Mouse (Mus musculus): ENCODE results near the gene Nptx1. TPM values are rescaled to one million over a fixed set of nuclear protein-coding genes. Genes with fewer than 3 reads are reported as not detected.

Nptx1 gene
- polyA plus RNA-seq, 1 experiment from 2014 or later: 0.59 TPM

GRCm38 (mm10) chr11:119555170-119555569 lies 7.6 kb upstream of the Nptx1 start:
- Histone ChIP-seq H3K9me3 (ENCODE audit: control insufficient read depth, low read depth, low read length) (no peaks in the 10 kb centered on the region), H3K4me3 (ENCODE audit: low read depth, low read length) (no peak overlapping the region), H3K27ac (ENCODE audit: low read length) (no peak overlapping the region), H3K9ac (replicated peaks; ENCODE audit: low read depth, low read length) (no peak overlapping the region), H3K36me3 (ENCODE audit: control insufficient read depth, insufficient read depth, low read length) (no peaks in the 10 kb centered on the region), H3K4me2 (replicated peaks; ENCODE audit: low read depth, low read length) (no peak overlapping the region), H3K27me3 (ENCODE audit: control insufficient read depth, insufficient read depth, low read length) (peaks cover 9% of the 10 kb centered on the region; the same call in 1 of the 2 replicates), H3K4me1 (ENCODE audit: control insufficient read depth, insufficient read depth, low read length) (peaks cover 21% of the 10 kb centered on the region; the same call in 1 of the 2 replicates)
- ATAC-seq (ENCODE audit: insufficient number of reproducible peaks, insufficient read depth, low FRiP score, low read depth): no peak
- WGBS: 77% methylated on average over 7 of the region's 7 CpGs

DNA sequence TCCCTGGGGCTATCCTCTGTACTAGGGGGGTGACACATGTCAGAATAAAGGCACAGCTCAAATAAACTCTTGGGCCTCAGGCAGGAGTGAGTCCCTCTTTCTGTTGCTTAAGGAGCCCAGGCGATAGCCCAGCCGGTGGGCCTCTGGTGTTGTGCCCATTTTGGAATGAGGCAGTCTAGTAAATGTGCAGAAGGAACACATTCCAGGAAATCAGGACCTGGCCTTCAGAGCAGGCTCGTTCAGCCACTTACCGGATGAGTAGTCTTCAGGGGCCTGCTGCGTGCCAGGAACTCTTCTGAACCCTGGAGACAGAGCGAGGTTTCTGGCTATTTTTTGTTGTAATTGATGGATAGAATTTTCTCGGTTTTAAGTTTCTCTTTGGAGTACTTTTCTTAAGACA lies 7.2 kb upstream of the Nptx1 start:
- H3K4me2 ChIP-seq (replicated peaks; ENCODE audit: low read depth, low read length): no peak overlapping the region
- peaks cover 13% of the 10 kb centered on the region for H3K27me3 ChIP-seq (ENCODE audit: control insufficient read depth, insufficient read depth, low read length)
- no peaks in the 10 kb centered on the region for H3K36me3 ChIP-seq (ENCODE audit: control insufficient read depth, insufficient read depth, low read length)
- WGBS: 69% methylated on average over 7 of the region's 7 CpGs
- H3K9ac ChIP-seq (replicated peaks; ENCODE audit: low read depth, low read length): no peak overlapping the region
- peaks cover 21% of the 10 kb centered on the region; the same call in 1 of the 2 replicates for H3K4me1 ChIP-seq (ENCODE audit: control insufficient read depth, insufficient read depth, low read length)
- H3K4me3 ChIP-seq (ENCODE audit: low read depth, low read length): no peak overlapping the region
- no peaks in the 10 kb centered on the region for H3K9me3 ChIP-seq (ENCODE audit: control insufficient read depth, low read depth, low read length)
- no peak for ATAC-seq (ENCODE audit: insufficient number of reproducible peaks, insufficient read depth, low FRiP score, low read depth)
- no peak overlapping the region for H3K27ac ChIP-seq (ENCODE audit: low read length)

- peaks cover 27% of the 10 kb centered on the region for H3K27me3 ChIP-seq (ENCODE audit: control insufficient read depth, insufficient read depth, low read length)
- H3K4me3 ChIP-seq (ENCODE audit: low read depth, low read length): no peak overlapping the region
- ATAC-seq (ENCODE audit: insufficient number of reproducible peaks, insufficient read depth, low FRiP score, low read depth): no peak
- H3K9me3 ChIP-seq (ENCODE audit: control insufficient read depth, low read depth, low read length): no peaks in the 10 kb centered on the region
- no peaks in the 10 kb centered on the region for H3K36me3 ChIP-seq (ENCODE audit: control insufficient read depth, insufficient read depth, low read length)
- 40% methylated on average over 9 of the region's 9 CpGs for WGBS
- no peak overlapping the region; the same call in 1 of the 2 replicates for H3K27ac ChIP-seq (ENCODE audit: low read length)
- no peak overlapping the region for H3K4me2 ChIP-seq (replicated peaks; ENCODE audit: low read depth, low read length)
- H3K9ac ChIP-seq (replicated peaks; ENCODE audit: low read depth, low read length): no peak overlapping the region
- peaks cover 23% of the 10 kb centered on the region for H3K4me1 ChIP-seq (ENCODE audit: control insufficient read depth, insufficient read depth, low read length)
Observed at GRCm38 (mm10) chr11:119552902-119553802, 5.6 kb upstream of the Nptx1 start.

GRCm38 (mm10) chr11:119552301-119552700 lies 4.7 kb upstream of the Nptx1 start:
- no peak overlapping the region for H3K27ac ChIP-seq (ENCODE audit: low read length)
- no peak overlapping the region for H3K9ac ChIP-seq (replicated peaks; ENCODE audit: low read depth, low read length)
- no peak overlapping the region for H3K4me2 ChIP-seq (replicated peaks; ENCODE audit: low read depth, low read length)
- H3K4me3 ChIP-seq (ENCODE audit: low read depth, low read length): no peak overlapping the region
- peaks cover 28% of the 10 kb centered on the region for H3K27me3 ChIP-seq (ENCODE audit: control insufficient read depth, insufficient read depth, low read length)
- H3K4me1 ChIP-seq (ENCODE audit: control insufficient read depth, insufficient read depth, low read length): peaks cover 24% of the 10 kb centered on the region
- no peaks in the 10 kb centered on the region for H3K36me3 ChIP-seq (ENCODE audit: control insufficient read depth, insufficient read depth, low read length)
- no peak for ATAC-seq (ENCODE audit: insufficient number of reproducible peaks, insufficient read depth, low FRiP score, low read depth)
- no peaks in the 10 kb centered on the region for H3K9me3 ChIP-seq (ENCODE audit: control insufficient read depth, low read depth, low read length)
- WGBS: 28% methylated on average over 1 of the region's 1 CpGs

- WGBS: 61% methylated on average over 3 of the region's 3 CpGs
- Histone ChIP-seq H3K27ac (ENCODE audit: low read length) (no peak overlapping the region), H3K4me3 (ENCODE audit: low read depth, low read length) (no peak overlapping the region), H3K9me3 (ENCODE audit: control insufficient read depth, low read depth, low read length) (no peaks in the 10 kb centered on the region), H3K4me2 (replicated peaks; ENCODE audit: low read depth, low read length) (no peak overlapping the region), H3K27me3 (ENCODE audit: control insufficient read depth, insufficient read depth, low read length) (peaks cover 33% of the 10 kb centered on the region), H3K9ac (replicated peaks; ENCODE audit: low read depth, low read length) (no peak overlapping the region), H3K36me3 (ENCODE audit: control insufficient read depth, insufficient read depth, low read length) (no peaks in the 10 kb centered on the region), H3K4me1 (ENCODE audit: control insufficient read depth, insufficient read depth, low read length) (peaks cover 30% of the 10 kb centered on the region)
- no peak for ATAC-seq (ENCODE audit: insufficient number of reproducible peaks, insufficient read depth, low FRiP score, low read depth)
Observed at GRCm38 (mm10) chr11:119551468-119551867, 3.9 kb upstream of the Nptx1 start.

DNA sequence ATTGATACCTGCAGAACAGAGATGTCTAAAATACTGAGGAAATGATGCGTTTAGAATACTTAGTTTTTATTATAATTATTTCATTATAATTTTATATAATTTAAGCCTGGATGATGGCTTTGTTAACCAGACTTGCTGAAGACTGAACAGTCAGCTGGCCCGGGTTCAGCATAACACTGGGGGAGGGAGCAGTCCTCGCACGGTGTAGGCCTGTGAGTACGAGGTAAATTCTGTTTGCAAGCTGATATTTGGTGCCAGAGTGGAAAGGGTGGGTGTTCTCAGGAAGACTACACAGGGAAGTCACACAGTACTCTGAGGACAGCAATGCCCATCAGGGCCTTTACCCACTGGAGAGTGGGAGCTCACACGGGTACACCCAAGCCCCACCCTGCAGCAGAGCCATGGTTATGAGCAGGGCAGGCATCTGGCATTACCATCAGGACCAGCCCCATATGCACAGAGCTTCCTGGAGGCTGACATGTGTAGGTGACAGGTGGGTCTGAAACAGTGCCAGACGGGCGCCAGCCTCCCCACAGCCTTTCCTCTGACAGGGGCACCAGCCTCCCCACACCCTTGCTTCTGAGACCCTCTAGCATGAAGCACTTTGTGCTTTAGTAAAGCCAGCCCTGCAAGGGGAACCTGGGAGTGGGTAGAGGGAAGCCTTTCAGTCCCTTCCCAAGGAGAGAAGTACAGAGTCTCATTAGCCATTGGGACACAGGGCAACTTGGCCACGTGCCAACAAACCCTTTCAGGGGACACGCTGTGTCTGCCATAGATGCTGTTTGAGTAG lies 3.2 kb upstream of the Nptx1 start:
- Histone ChIP-seq H3K4me2 (replicated peaks; ENCODE audit: low read depth, low read length) (no peak overlapping the region), H3K27me3 (ENCODE audit: control insufficient read depth, insufficient read depth, low read length) (peaks cover 33% of the 10 kb centered on the region), H3K4me1 (ENCODE audit: control insufficient read depth, insufficient read depth, low read length) (peaks cover 34% of the 10 kb centered on the region), H3K27ac (ENCODE audit: low read length) (no peak overlapping the region), H3K36me3 (ENCODE audit: control insufficient read depth, insufficient read depth, low read length) (no peaks in the 10 kb centered on the region), H3K9me3 (ENCODE audit: control insufficient read depth, low read depth, low read length) (no peaks in the 10 kb centered on the region), H3K9ac (replicated peaks; ENCODE audit: low read depth, low read length) (no peak overlapping the region), H3K4me3 (ENCODE audit: low read depth, low read length) (no peak overlapping the region)
- WGBS: 49% methylated on average over 10 of the region's 10 CpGs
- no peak for ATAC-seq (ENCODE audit: insufficient number of reproducible peaks, insufficient read depth, low FRiP score, low read depth)

DNA sequence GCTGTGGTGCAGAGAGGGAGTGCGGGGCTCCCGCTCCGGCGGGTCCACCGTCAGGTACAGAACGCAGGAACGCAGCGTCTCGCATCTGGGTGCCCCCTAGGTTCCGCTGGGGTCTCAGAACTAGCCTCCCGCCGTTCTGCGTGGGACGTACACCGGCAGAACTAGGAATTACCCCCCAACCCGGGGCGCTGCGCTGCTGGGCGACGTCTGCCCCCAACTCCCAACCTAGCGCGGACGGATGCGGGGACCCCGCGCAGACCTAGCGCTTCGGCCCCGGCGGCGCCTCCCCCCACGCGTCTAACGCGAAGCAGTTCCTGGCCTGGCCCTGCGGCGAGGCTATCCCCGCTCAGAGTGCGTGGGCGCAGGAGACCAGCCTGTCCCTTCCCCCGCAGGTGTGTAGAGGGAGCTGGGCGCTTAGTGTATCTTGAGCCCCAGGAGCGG lies 1.8 kb upstream of the Nptx1 start:
- H3K27me3 ChIP-seq (ENCODE audit: control insufficient read depth, insufficient read depth, low read length): peaks cover 42% of the 10 kb centered on the region
- under 1% methylated on average over 43 of the region's 43 CpGs for WGBS
- H3K9ac ChIP-seq (replicated peaks; ENCODE audit: low read depth, low read length): 0 out of 2 replicates have a peak overlapping the region, but pooled peaks have one; percentile 10
- peak overlapping the region; percentile 99 for H3K4me2 ChIP-seq (replicated peaks; ENCODE audit: low read depth, low read length)
- H3K27ac ChIP-seq (ENCODE audit: low read length): no peak overlapping the region
- H3K4me3 ChIP-seq (ENCODE audit: low read depth, low read length): peak overlapping the region; percentile 57
- H3K36me3 ChIP-seq (ENCODE audit: control insufficient read depth, insufficient read depth, low read length): no peaks in the 10 kb centered on the region
- ATAC-seq (ENCODE audit: insufficient number of reproducible peaks, insufficient read depth, low FRiP score, low read depth): no peak
- peaks cover 35% of the 10 kb centered on the region for H3K4me1 ChIP-seq (ENCODE audit: control insufficient read depth, insufficient read depth, low read length)
- H3K9me3 ChIP-seq (ENCODE audit: control insufficient read depth, low read depth, low read length): no peaks in the 10 kb centered on the region

GRCm38 (mm10) chr11:119548741-119549370 lies 1.3 kb upstream of the Nptx1 start:
- H3K4me1 ChIP-seq (ENCODE audit: control insufficient read depth, insufficient read depth, low read length): peaks cover 35% of the 10 kb centered on the region
- peak overlapping the region; percentile 99 for H3K4me2 ChIP-seq (replicated peaks; ENCODE audit: low read depth, low read length)
- 0 out of 2 replicates have a peak overlapping the region, but pooled peaks have one; percentile 10 for H3K9ac ChIP-seq (replicated peaks; ENCODE audit: low read depth, low read length)
- H3K4me3 ChIP-seq (ENCODE audit: low read depth, low read length): peak overlapping the region; percentile 57
- no peak overlapping the region for H3K27ac ChIP-seq (ENCODE audit: low read length)
- H3K27me3 ChIP-seq (ENCODE audit: control insufficient read depth, insufficient read depth, low read length): peaks cover 42% of the 10 kb centered on the region
- ATAC-seq (ENCODE audit: insufficient number of reproducible peaks, insufficient read depth, low FRiP score, low read depth): no peak
- 1% methylated on average over 37 of the region's 37 CpGs for WGBS
- no peaks in the 10 kb centered on the region for H3K36me3 ChIP-seq (ENCODE audit: control insufficient read depth, insufficient read depth, low read length)
- no peaks in the 10 kb centered on the region for H3K9me3 ChIP-seq (ENCODE audit: control insufficient read depth, low read depth, low read length)
